Mouse (Mus musculus) thymus, postnatal 4 days (tissue): Measurements from ENCODE around the gene Klk7.
A peak's percentile ranks its signal among the peaks of the same experiment; 100 is the strongest.

Source experiments
- DNase-seq: peaks from one replicate; pipeline ENCODE4 v3.0.0; 2021

Klk7 gene

DNA sequence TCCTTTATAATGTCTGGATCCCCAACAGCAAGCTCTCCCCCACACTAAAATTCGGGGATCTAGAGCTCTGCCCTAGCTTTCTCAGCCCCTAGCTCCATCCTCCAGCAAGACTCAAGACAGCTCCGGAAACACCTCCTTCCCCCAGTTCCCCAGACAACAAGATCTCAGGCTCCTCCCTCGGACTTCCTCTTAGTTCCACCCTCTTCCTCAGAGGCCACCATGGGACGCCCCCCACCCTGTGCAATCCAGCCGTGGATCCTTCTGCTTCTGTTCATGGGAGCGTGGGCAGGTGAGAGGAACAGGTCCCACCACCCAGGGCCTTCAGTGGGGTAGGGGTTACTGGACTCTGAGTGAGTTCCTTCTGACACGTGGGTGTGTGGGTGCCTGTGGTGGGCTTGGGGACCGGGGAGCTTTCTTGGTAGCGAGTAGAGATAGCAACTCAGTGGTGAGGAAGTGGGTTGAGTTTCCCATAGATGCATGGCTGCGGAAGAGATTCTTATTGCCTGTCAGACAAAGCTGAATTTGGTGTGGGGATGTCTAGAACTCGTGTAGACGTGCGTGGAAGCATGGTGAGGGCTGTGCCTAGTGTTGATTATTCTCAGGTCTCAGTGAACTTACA lies 13.1 kb upstream of the Klk7 start:
- peak; percentile 54 for DNase-seq

DNA sequence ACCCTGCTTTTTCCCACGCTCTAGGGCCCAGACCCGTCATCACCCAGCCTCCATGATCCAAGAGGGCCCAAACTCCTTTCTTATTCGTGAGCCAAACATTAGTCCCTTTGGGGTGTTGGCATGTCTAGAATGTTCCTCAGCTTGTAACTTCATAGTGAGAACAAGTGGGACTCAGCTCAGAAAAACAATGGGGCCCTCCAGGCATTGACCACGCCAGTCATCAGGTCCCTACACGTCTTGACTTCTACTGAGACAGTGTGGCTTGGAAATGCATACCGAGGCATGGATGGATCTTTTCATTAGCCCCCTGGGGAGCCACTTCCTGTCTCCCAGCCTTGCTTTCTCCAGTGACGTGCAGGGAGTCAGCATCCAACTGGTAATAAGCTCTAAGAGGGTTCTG lies 11.2 kb upstream of the Klk7 start:
- no peak for DNase-seq

DNA sequence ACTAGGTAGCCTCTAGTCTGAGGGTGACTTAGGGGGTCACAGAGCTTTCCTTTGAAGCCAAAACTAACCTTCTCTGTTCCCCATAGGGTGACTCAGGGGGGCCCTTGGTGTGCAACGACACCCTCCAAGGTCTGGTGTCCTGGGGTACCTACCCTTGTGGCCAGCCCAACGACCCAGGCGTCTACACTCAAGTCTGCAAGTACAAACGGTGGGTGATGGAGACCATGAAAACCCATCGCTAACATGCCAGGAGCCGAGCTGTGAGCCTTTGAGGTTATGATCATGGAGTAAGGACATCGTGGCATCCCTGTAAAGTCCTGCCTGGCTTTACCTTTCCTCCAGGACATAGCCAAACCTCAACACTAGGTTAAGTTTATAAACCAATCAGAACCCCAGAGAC lies 4.1 kb downstream of the Klk7 start:
- DNase-seq, result no peak

DNA sequence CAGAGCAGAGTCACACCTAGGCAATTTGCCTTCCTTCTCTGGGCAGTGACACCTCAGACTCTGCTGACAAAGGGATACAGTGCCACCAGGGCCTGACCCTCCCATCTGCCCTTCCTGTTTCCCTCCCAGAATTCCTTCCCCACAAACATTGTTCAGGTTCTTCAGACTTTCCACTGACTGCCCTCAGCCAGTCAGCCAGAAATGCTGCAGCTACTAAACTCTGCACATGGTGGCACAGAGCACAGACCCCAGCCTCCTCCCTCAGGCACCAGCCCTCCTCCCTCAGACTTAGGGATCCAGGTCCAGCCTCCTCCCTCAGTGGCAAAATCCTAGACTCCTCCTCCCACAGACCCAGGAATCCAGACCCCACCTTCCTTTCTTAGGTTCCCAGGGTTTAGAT lies 5.7 kb downstream of the Klk7 start:
- no peak for DNase-seq

DNA sequence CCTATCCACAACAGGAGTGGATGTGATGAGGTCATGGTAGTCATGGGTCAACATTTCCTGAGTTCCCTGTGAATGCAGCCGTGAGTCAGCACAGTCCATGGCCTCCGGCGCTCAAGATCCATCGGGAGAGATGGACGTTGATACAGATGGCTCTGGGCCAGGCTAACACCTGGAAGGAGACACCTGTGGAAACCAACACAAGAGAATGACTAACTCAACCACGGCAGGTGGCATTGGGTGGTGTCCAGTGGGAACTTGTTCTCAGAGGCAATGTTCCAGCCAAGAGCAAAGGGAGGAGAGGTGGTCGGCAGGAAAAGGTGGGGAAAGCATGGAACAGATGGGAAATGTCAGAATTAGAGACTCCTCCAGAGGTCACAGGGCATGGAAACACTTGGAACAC lies 10.5 kb downstream of the Klk7 start:
- no peak for DNase-seq

DNA sequence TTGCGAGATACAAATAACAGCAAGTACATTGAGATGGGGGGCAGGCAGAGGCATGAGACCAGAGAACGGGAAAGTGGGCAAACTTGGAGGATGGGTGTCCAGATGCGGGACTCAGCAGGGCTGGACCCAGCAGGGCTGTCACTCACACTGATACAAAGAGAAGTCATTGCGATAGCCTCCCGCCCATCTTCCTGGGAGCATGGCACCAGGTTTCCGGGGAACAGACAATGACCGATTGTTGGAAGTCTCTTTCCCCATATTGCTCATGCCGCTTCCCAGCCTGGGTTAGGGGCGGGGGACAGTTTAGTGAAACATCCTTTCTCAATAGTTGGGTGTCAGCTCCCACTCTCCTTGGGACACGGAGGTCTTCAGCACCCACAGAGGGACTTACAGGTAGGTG lies 13.1 kb downstream of the Klk7 start, which contains the start of gene Klk6:
Gene Klk6 (plus strand): TSS at position 301 of the 400 bp plus-strand sequence.
- no peak for DNase-seq

DNA sequence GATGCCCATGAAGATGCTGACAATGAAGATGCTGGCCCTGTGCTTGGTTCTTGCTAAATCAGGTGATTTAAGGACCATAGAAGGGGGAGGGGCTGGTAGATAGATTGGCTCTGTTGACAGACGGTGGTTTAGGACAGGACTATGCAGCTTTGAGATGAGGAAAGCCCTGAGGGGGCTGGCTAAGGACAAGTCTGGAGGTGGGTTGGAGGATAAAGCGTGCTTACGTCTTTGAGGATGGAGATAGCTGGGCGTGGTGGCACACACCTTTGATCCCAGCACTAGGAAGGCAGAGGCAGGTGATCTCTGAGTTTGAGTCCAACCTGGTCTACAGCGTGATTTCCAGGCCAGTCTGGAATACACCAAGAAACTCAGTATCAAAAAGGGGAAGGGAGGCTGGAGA lies 15.0 kb downstream of the Klk7 start:
- DNase-seq, result no peak

DNA sequence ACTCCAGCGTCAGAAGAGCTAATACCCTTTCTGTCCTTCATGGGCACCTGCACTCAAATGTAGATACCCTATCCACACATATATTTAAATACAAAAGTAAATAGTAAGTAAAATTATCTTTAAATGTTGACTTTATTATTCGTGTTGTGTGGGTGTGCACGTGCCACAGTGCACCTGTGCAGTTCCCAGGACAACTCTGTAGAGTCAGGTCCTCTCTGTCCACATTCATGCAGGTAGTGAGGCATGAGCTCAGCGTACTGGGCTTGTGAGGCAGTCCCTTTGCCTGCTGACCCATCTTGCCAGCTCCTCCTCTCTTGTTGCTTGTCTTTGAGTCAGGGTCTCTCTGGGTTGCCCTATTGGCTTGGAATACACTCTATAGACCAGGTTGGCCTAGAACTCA lies 16.6 kb downstream of the Klk7 start:
- DNase-seq, result no peak

DNA sequence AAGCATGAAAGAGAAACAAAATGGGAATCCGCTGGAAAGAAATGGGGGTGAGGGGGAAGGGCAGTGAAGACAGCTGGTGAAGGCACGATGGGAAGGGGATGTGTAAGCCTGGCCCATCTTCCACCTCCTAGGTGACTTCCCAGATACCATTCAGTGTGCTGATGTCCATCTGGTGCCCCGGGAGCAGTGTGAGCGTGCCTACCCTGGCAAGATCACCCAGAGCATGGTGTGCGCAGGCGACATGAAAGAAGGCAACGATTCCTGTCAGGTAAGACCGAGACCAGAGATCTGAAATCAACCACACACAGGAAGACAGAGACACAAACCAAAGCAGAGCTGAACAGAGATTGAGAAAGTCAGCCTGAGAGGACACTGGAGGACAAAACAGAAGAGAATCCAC lies 17.9 kb downstream of the Klk7 start:
- no peak for DNase-seq

DNA sequence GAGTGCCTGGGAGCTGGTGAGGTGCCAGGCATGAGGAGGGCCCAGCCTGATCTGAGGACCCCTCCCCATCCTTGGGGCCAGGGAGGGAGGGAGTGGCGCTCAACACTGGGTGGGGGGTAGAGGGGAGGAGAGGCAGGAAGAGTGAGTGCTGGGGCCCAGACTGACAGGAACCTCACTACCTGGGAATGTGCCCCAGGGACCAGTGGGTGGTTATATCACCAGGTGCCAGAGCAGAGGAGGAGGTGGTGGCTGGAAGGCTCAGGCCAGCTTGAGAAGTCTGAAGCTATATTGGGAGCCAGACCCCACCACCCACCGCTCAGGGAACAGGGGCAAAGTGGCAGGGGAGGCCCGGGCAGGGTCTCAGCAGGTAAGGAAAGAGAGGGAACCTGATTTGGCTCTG lies 30.6 kb downstream of the Klk7 start, which contains the start of gene Klk5:
Gene Klk5 (plus strand): TSS at position 271 of the 400 bp plus-strand sequence.
- DNase-seq, result no peak

DNA sequence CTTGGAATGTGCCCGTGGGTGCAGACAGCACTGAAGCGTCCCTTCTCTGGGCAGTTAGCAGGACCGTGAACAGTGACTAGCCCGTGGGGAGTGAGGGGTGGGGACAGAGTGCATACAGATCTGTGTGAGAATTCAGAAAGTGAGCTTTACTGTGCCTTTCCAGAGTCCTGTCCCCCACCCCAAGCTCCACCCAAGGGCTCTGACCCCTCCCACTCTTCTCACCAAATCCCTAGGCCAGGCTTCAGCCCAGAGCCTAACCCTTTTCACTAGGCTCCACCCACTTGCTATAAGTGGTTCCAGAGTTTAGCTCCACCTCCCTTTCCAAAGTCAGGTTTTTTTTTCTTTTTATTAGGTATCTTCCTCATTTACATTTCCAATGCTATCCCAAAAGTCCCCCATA lies 32.7 kb downstream of the Klk7 start:
- no peak for DNase-seq

DNA sequence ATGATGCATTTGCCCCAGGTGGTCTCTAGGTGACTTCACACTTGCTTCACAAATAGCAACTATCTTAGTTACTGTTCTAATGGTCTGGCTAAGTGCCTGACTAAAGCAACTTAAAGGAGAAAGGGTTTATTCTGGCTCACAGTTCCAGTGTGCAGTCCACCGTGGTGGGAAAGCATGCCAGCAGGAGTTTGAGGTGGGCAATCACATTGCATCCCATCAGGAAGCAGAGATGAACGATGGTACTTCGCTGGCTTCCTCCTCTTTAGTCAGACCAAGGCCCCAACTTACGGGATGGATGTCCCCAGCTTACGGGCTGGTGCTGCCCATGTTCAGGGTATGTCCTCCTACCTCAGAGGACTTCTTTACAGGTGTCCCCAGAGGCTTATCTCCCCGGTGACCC lies 40.5 kb downstream of the Klk7 start:
- no peak for DNase-seq

DNA sequence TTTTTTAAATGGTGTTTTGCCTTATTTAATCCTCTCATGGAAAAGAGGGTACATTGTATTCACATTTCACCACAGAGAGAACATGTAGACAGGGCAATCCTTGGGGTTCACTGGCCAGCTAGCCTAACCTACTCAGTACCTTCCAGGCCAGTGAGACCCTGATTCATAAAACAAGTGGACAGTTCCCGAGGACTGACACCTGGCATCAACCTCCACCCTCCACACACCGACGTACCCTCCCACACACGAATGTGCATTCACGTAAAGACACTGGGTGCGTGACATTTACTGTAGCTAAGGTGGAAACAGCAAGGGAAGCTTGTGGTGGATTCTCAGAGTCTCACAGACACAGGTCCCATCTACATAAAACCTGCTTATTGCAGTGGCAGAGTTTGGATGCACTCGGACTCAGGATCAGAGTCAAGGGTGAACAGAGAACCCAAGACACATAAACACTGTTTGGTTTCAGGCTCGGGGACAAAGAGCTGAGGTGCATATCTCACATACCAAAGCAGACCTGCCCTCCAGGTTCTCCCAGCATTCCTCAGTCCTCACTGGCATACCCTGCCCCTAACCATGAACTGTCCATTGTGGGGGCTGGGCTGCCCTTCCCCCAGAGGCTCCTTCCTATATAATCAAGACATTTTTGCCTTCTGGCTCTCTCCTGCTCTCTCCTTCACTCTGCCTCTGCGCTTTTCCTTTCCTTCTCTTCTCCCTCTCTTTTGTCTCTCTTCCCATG lies 43.7 kb downstream of the Klk7 start:
- DNase-seq, result no peak

DNA sequence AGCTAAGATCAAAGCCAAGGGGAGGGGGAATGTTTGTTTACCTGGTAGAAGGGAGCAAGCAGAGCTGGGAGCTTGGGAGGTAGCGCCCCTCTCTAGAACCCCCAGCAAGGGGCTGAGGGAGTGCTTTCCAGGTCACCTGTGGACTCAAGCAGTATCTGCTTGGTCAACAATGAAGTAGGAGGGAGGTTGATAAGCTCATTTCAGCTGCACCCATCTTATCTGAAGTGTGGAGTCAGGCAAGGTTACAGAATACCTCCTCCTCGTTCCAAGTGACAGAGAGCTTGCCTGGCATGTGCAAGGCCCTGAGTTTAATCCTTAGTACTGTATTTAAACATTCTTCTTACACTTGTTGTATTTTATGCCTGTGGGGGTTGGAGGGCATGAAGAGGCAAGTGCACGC lies 44.6 kb downstream of the Klk7 start:
- DNase-seq, result no peak

DNA sequence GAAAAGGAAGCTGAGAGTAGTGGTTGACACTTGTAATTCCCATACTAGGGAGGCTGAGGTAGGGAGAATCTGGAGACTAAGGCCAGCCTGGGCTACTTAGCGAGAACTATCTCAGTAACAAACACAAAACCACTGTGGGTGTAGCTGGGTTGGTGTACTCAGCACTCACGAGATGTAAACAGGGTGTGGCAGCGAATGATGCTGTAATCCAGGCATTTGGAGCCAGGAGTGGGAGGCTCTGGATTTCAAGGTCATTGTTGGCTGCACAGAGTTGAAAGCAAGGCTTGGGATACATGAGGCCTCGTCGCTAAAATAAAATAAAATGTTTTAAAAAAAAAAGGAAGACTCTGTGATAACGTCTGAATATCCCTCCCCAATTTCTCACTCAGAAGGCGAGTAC lies 45.2 kb downstream of the Klk7 start:
- no peak for DNase-seq

DNA sequence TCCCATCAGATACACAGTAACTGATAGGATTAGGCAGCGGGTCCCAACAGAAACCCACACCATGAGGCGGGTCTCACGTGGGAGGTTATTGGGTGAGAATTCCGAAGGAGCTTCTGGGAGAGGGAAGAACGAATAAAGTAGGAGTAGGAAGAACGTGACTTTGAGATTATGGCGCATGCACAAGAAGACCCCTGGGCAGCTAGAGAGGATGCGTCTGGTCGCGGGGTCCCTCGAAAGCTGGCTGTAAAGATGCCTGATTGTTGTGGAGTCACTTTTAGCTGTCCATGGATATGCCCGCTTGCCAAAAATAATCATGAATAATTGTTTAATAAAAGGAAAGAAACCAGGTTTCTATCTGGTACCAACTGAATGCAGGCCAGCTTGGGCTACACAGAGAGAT lies 46.4 kb downstream of the Klk7 start:
- no peak for DNase-seq

DNA sequence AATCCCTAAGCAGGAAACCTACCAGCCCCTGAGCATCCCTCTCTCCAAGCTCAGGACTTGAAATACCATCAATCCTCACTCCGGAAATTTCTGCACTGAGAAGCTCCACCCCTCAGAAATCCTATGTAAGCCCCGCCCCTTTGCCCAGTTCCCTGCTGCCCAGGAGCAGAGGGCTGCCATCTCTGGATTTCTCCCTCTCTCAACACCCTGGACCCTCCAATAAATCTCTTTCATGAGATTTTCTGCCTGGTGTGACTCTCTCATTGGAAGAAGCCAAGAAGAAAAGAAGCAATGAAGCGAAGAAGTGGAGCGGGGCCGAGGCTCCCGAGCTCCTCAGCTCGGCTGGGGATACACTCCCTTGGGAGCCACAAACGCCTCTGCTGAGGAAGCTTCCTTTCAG lies 49.3 kb downstream of the Klk7 start:
- no peak for DNase-seq
